Mouse (Mus musculus) heart, adult 18-20 months (tissue): ENCODE results near the gene Tbc1d2b. TPM values are rescaled to one million over a fixed set of nuclear protein-coding genes. Genes with fewer than 3 reads are reported as not detected.

Experiments used
- DNase-seq, 2 experiments: peaks; one replicate each; pipeline ENCODE4 v3.0.0; 2021 to 2022; ENCODE audit warnings: mixed read lengths in 1 of 2
- total RNA-seq, 2 experiments: library from RNA; stranded (reverse); gene quantifications; 2 replicates each; pipeline ENCODE4 v1.2.3; 2021

Gene Tbc1d2b
- total RNA-seq, 2 experiments from 2014 or later, result 8.3 to 10.1 TPM

GRCm38 (mm10) chr9:90204396-90204915 is 66.1 kb downstream of the Tbc1d2b start:
- no peak for DNase-seq

- DNase-seq, result no peak
Observed at GRCm38 (mm10) chr9:90203233-90203632, 67.4 kb downstream of the Tbc1d2b start.

GRCm38 (mm10) chr9:90201541-90201940 is 69.1 kb downstream of the Tbc1d2b start:
- DNase-seq, result no peak

- no peak for DNase-seq
Observed at GRCm38 (mm10) chr9:90201096-90201495, 69.5 kb downstream of the Tbc1d2b start.

GRCm38 (mm10) chr9:90200501-90200900 is 70.1 kb downstream of the Tbc1d2b start:
- no peak for DNase-seq

GRCm38 (mm10) chr9:90199611-90200010 is 71.0 kb downstream of the Tbc1d2b start:
- DNase-seq, result no peak

- DNase-seq, result peak; percentile 92 to 93
Observed at GRCm38 (mm10) chr9:90198531-90199449, 71.8 kb downstream of the Tbc1d2b start.

GRCm38 (mm10) chr9:90197866-90198383 is 72.7 kb downstream of the Tbc1d2b start:
- DNase-seq, result no peak

GRCm38 (mm10) chr9:90197116-90197665 is 73.4 kb downstream of the Tbc1d2b start:
- peak in 1 of 2 experiments; percentile 53 for DNase-seq

- no peak for DNase-seq
Observed at GRCm38 (mm10) chr9:90196262-90196661, 74.3 kb downstream of the Tbc1d2b start.

- no peak for DNase-seq
Observed at GRCm38 (mm10) chr9:90195000-90195399, 75.6 kb downstream of the Tbc1d2b start.

- DNase-seq, result peak; percentile 28 to 36
Observed at GRCm38 (mm10) chr9:90189391-90189790, 81.2 kb downstream of the Tbc1d2b start.

GRCm38 (mm10) chr9:90188893-90189292 is 81.7 kb downstream of the Tbc1d2b start:
- DNase-seq, result no peak

- peak in 1 of 2 experiments; percentile 6 for DNase-seq
Observed at GRCm38 (mm10) chr9:90185356-90185910, 85.2 kb downstream of the Tbc1d2b start.

- DNase-seq, result peak; percentile 69 to 76
Observed at GRCm38 (mm10) chr9:90184116-90184515, 86.5 kb downstream of the Tbc1d2b start.

- DNase-seq, result no peak
Observed at GRCm38 (mm10) chr9:90183550-90183949, 87.1 kb downstream of the Tbc1d2b start.

GRCm38 (mm10) chr9:90182636-90183421 is 87.8 kb downstream of the Tbc1d2b start:
- DNase-seq, result peak in 1 of 2 experiments; percentile 48

GRCm38 (mm10) chr9:90181656-90182388 is 88.8 kb downstream of the Tbc1d2b start:
- no peak for DNase-seq

- no peak for DNase-seq
Observed at GRCm38 (mm10) chr9:90179409-90179808, 91.2 kb downstream of the Tbc1d2b start.

- no peak for DNase-seq
Observed at GRCm38 (mm10) chr9:90173330-90173729, 97.3 kb downstream of the Tbc1d2b start.
